Mouse (Mus musculus): ENCODE data around the gene Anapc4.

DNA sequence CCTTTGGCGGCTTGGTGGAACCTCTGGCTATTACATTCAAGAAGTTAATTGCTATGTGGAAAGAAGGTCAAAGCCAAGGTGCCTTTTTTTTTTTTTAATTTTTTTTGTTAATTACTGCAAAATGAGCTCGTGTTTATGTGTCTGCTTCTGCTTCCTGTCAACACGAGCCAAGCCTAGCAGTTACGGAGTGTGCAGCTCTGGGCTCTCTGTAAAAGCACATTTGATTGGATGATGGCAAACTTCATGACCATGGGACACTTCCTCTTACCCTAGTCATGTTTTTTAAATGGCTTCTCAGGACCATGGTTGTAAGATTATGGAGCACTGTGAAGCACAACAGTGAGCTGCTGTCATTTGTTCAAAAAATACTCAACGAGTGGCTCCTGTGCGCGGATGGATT, 26.8 kb upstream of the Anapc4 start:
- TF ChIP-seq POLR2A (IDR thresholded peaks at IDR 0.05; ENCODE audit: low read depth, low read length) (no peak), CTCF (conservative IDR thresholded peaks at IDR 0.05 in 1 of 2, IDR thresholded peaks at IDR 0.05 in 1 of 2; ENCODE audit: low read depth in 2 of 2, low read length in 2 of 2) (no peak), MAX (IDR thresholded peaks at IDR 0.05; ENCODE audit: low read length) (no peak), ZNF384 (IDR thresholded peaks at IDR 0.05; ENCODE audit: low read depth, low read length) (no peak), USF2 (conservative IDR thresholded peaks at IDR 0.05; ENCODE audit: low read depth, low read length) (no peak), POLR2AphosphoS2 (IDR thresholded peaks at IDR 0.05; ENCODE audit: low read depth, low read length) (no peak), NELFE (IDR thresholded peaks at IDR 0.05; ENCODE audit: low read depth, low read length) (no peak), E2F4 (IDR thresholded peaks at IDR 0.05; ENCODE audit: insufficient replicate concordance, low read depth, low read length) (no peak), TCF12 (IDR thresholded peaks at IDR 0.05; ENCODE audit: low read depth, low read length) (no peak), USF1 (IDR thresholded peaks at IDR 0.05; ENCODE audit: low read depth, low read length) (no peak)
